In the genomic region with DNA sequence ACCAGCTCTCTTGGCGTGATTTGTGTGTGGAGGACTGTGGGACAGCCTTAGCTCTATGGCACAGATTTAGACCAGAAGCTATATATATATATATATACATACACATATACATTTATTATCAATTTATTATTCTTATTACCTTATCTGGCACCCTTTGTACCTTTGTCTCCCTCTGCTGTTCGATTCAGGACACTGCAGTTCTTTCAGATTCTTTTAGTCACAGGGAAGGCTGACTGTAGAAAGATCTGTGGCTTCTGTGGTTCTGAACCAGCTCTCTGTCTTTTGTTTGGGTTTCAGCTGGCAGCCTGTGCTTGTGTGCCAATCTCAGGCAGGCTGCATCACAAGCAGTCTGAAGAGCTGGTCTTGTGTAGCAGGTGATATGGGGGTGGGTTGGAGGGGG, we compare ENCODE assay signal across 13 mouse cellular contexts.
DNase-seq lines count a peak whose midpoint lies in the region; ATAC-seq and TF ChIP-seq lines count a peak whose summit lies in the region.
"Had no signal": no experiment of that assay in that cellular context is flagged by ENCODE, and none has a peak within 500 bp of the region (broad histone marks: within the 10 kb centered on the region; RNA-seq: fewer than 3 reads in every experiment).

No protein-coding gene starts in this region.

- POLR2A ChIA-PET in Patski (lab: Charles Lee) = no interaction called here

- TF ChIP-seq CTCF in layer of hippocampus, adult 2 months (conservative IDR thresholded peaks at IDR 0.05) = peak; percentile 70
- TF ChIP-seq CTCF in Patski (IDR thresholded peaks at IDR 0.05) = peak; percentile 42

- no peak overlapping the region for H3K4me3 ChIP-seq in layer of hippocampus, adult 2 months
- H3K4me3 ChIP-seq: embryonic facial prominence, embryonic 15.5 days; heart, embryonic 10.5 days; liver, embryonic 13.5 days; myocyte had no signal

- in situ Hi-C loops in Patski (cut with MboI; ENCODE audit: low pct_unique_long_range_greater_than_20kb) = no loop called here

- H3K27me3 ChIP-seq in Patski = peaks cover 10% of the 10 kb centered on the region
- H3K27me3 ChIP-seq: embryonic facial prominence, embryonic 15.5 days; liver, embryonic 13.5 days had no signal

- CTCF ChIA-PET in Patski (lab: Charles Lee) = interaction anchor here (1.2 kb wide), 1 partner anchor 10 kb away, joined by 3 read pairs; no protein-coding TSS in a partner anchor

- peak; percentile 60 for ATAC-seq in CD4-positive, CD25-positive, alpha-beta regulatory T cell, adult 4 months
- no peak for ATAC-seq in Patski

- DNase-seq in layer of hippocampus, adult 2 months (ENCODE audit: low spot score in 2 of 2) = peak in 1 of 2 experiments; percentile 11
- DNase-seq in layer of hippocampus, adult 9-11 months = no peak
- no peak for DNase-seq in Patski (ENCODE audit: low read depth, low spot score)
- peak; percentile 29 for DNase-seq in induced T-regulatory cell, adult 2 months (ENCODE audit: low read depth)
- DNase-seq in urinary bladder, postnatal 25 days (ENCODE audit: low spot score) = no peak
- DNase-seq in urinary bladder, postnatal 14 days (ENCODE audit: low spot score) = no peak
- DNase-seq in adrenal gland, adult 8-10 months = no peak
- DNase-seq: liver, embryonic 13.5 days; spleen, adult 18-20 months had no signal

- no peak overlapping the region for H3K27ac ChIP-seq in layer of hippocampus, adult 2 months
- H3K27ac ChIP-seq: embryonic facial prominence, embryonic 15.5 days; heart, embryonic 10.5 days; liver, embryonic 13.5 days had no signal
